Mouse (Mus musculus) lung, postnatal 10 days (tissue): Measurements from ENCODE around the gene Gm28635.

ENCODE experiments used
- DNase-seq: peaks from one replicate; pipeline ENCODE4 v3.0.0; 2021

The Gm28635 gene

GRCm38 (mm10) chr2:84637452-84638165 lies 40.2 kb downstream of the Gm28635 start:
- peak; percentile 70 for DNase-seq

GRCm38 (mm10) chr2:84636231-84636741 lies 41.6 kb downstream of the Gm28635 start:
- DNase-seq = peak; percentile 68

GRCm38 (mm10) chr2:84635611-84636010 lies 42.2 kb downstream of the Gm28635 start:
- DNase-seq = peak; percentile 98

- peak; percentile 40 for DNase-seq
Measured at GRCm38 (mm10) chr2:84634934-84635482, 42.8 kb downstream of the Gm28635 start.

- DNase-seq = no peak
Measured at GRCm38 (mm10) chr2:84634006-84634405, 43.8 kb downstream of the Gm28635 start.

GRCm38 (mm10) chr2:84632999-84633398 lies 44.8 kb downstream of the Gm28635 start:
- no peak for DNase-seq

GRCm38 (mm10) chr2:84632001-84632400 lies 45.8 kb downstream of the Gm28635 start:
- no peak for DNase-seq

- DNase-seq = no peak
Measured at GRCm38 (mm10) chr2:84627036-84627435, 50.8 kb downstream of the Gm28635 start.

GRCm38 (mm10) chr2:84626366-84626975 lies 51.4 kb downstream of the Gm28635 start:
- no peak for DNase-seq

GRCm38 (mm10) chr2:84624201-84624600 lies 53.6 kb downstream of the Gm28635 start:
- DNase-seq = no peak

GRCm38 (mm10) chr2:84623428-84624119 lies 54.3 kb downstream of the Gm28635 start:
- no peak for DNase-seq

GRCm38 (mm10) chr2:84622668-84623067 lies 55.2 kb downstream of the Gm28635 start:
- no peak for DNase-seq

GRCm38 (mm10) chr2:84619646-84620340 lies 58.0 kb downstream of the Gm28635 start:
- DNase-seq = no peak

- DNase-seq = no peak
Measured at GRCm38 (mm10) chr2:84618914-84619313, 58.9 kb downstream of the Gm28635 start.

GRCm38 (mm10) chr2:84617637-84618515 lies 60.0 kb downstream of the Gm28635 start:
- peak; percentile 78 for DNase-seq

- DNase-seq = no peak
Measured at GRCm38 (mm10) chr2:84612764-84613163, 65.1 kb downstream of the Gm28635 start.

GRCm38 (mm10) chr2:84607842-84608241 lies 70.0 kb downstream of the Gm28635 start:
- DNase-seq = no peak

- no peak for DNase-seq
Measured at GRCm38 (mm10) chr2:84600977-84601376, 76.9 kb downstream of the Gm28635 start.

- DNase-seq = no peak
Measured at GRCm38 (mm10) chr2:84599270-84599888, 78.5 kb downstream of the Gm28635 start.

GRCm38 (mm10) chr2:84597123-84597522 lies 80.7 kb downstream of the Gm28635 start:
- no peak for DNase-seq

- no peak for DNase-seq
Measured at GRCm38 (mm10) chr2:84592801-84593200, 85.0 kb downstream of the Gm28635 start.
